Mouse (Mus musculus): ENCODE measurements around the gene Ctsg.

DNA sequence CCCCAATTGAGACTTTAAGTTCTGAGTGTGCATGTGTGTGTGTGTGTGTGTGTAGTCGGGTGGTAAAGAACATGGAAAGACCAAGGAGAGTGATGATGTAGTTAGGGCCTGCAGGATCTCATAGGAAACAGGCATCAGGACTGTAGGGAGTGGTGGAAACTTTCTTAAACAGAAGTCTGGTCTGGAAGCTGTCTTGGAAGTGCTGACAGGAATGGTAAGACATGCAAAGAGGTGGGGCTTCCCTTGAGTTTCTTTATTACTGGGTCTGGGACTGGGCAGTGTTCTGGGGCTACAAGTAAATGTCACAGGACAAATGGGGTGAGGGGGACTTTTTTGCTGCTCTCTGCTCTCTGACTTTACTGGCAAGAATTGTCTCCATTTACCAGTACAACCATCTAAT is 4.8 kb downstream of the Ctsg start:
- TF ChIP-seq CTCF (IDR thresholded peaks at IDR 0.05; ENCODE audit: low read depth, low read length) (no peak), EP300 (IDR thresholded peaks at IDR 0.05; ENCODE audit: insufficient read depth, low read depth, low read length) (no peak)

All from ES-Bruce4 (cell line).